Mouse (Mus musculus) E14TG2a.4 (cell line): Measurements from ENCODE around the gene Frmd4b.

Experiments used
- CTCF ChIP-seq: conservative IDR thresholded peaks from 2 replicates; pipeline ENCODE4 v1.5.1; 2014; ENCODE audit warnings: low read length
- NANOG ChIP-seq: IDR thresholded peaks from 2 replicates; pipeline ENCODE4 v1.6.1; 2014; ENCODE audit warnings: borderline replicate concordance, low read length, mixed read lengths
- POU5F1 ChIP-seq: IDR thresholded peaks from 2 replicates; pipeline ENCODE4 v1.6.1; 2014; ENCODE audit warnings: low read length, borderline replicate concordance

- TF ChIP-seq CTCF = no peak
- TF ChIP-seq NANOG = no peak
- TF ChIP-seq POU5F1 = no peak
These were observed 116.3 kb downstream of the Frmd4b start for GRCm38 (mm10) chr6:97501000-97501399.
